Mouse (Mus musculus) ES-E14 (cell line): ENCODE results near the gene Tshz2. TPM values are rescaled to one million over a fixed set of nuclear protein-coding genes. Genes with fewer than 3 reads are reported as not detected.
A peak's percentile ranks its signal among the peaks of the same experiment; 100 is the strongest.

Experiments
- DNase-seq: peaks from one replicate; pipeline ENCODE4 v3.0.0-alpha.2; 2013; ENCODE audit warnings: low read depth, low spot score
- H3K27ac ChIP-seq: 2 replicates; pipeline ENCODE4 v1.5.1; 2012; ENCODE audit warnings: low read depth, mild to moderate bottlenecking, low read length, moderate library complexity, mixed read lengths; ENCODE audit not compliant: poor library complexity, insufficient read depth, severe bottlenecking
- H3K36me3 ChIP-seq: 2 replicates; pipeline ENCODE4 v1.6.1; 2012; ENCODE audit warnings: mild to moderate bottlenecking, low read length, moderate library complexity, mixed read lengths; ENCODE audit not compliant: control insufficient read depth, poor library complexity, insufficient read depth, severe bottlenecking
- H3K4me1 ChIP-seq, 2 experiments: fragments of 150-350 bp in 1 of 2; sonication (generic) in 1 of 2; 2 replicates each; pipeline ENCODE4 v1.6.1; 2012; ENCODE audit warnings: low read length in 2 of 2, mild to moderate bottlenecking in 1 of 2, mixed read lengths in 1 of 2; ENCODE audit not compliant: control insufficient read depth in 2 of 2, insufficient read depth in 2 of 2, poor library complexity in 1 of 2
- H3K4me3 ChIP-seq, 2 experiments: fragments of 150-350 bp in 1 of 2; sonication (generic) in 1 of 2; 2 replicates each; pipeline ENCODE4 v1.5.1; 2012; ENCODE audit warnings: low read length in 2 of 2, low read depth in 1 of 2, mild to moderate bottlenecking in 1 of 2, mixed read lengths in 1 of 2; ENCODE audit not compliant: insufficient read depth in 1 of 2, poor library complexity in 1 of 2, severe bottlenecking in 1 of 2
- H3K9ac ChIP-seq: 2 replicates; pipeline ENCODE4 v1.6.1; 2012; ENCODE audit warnings: low read depth, mild to moderate bottlenecking, low read length, mixed read lengths; ENCODE audit not compliant: poor library complexity, insufficient read depth, severe bottlenecking
- H3K9me3 ChIP-seq: fragments of 150-350 bp; sonication (generic); 2 replicates; pipeline ENCODE4 v1.6.1; 2012; ENCODE audit warnings: low read depth, mild to moderate bottlenecking, low read length; ENCODE audit not compliant: control insufficient read depth, insufficient read depth
- CHD2 ChIP-seq: IDR thresholded peaks from 2 replicates; pipeline ENCODE4 v1.6.1; 2014; ENCODE audit warnings: mild to moderate bottlenecking, low read depth, low read length, inconsistent platforms
- HCFC1 ChIP-seq: IDR thresholded peaks from 2 replicates; pipeline ENCODE4 v1.6.1; 2012; ENCODE audit warnings: low read length, inconsistent platforms, borderline replicate concordance; ENCODE audit not compliant: insufficient read depth
- MAFK ChIP-seq: IDR thresholded peaks from 2 replicates; pipeline ENCODE4 v1.6.1; 2014; ENCODE audit warnings: mild to moderate bottlenecking, low read depth, low read length, inconsistent platforms; ENCODE audit not compliant: insufficient read depth
- ZC3H11A ChIP-seq: IDR thresholded peaks from 2 replicates; pipeline ENCODE4 v1.6.1; 2012; ENCODE audit warnings: low read depth, mild to moderate bottlenecking, inconsistent platforms, low read length, borderline replicate concordance
- ZNF384 ChIP-seq: IDR thresholded peaks from 2 replicates; pipeline ENCODE4 v1.6.1; 2012; ENCODE audit warnings: low read depth, low read length, inconsistent platforms
- in situ Hi-C, 2 experiments: fragments of 600-800 bp; cut with MboI; formaldehyde crosslinking; loops; one replicate each; pipeline ENCODE4 v1.15.1; 2025; ENCODE audit warnings: low sequenced_read_pairs in 2 of 2, inconsistent platforms in 1 of 2; ENCODE audit not compliant: unreplicated experiment in 2 of 2
- total RNA-seq: library from RNA; depleted of rRNA; stranded (reverse); fragments of 300-350 nt; gene quantifications from 2 replicates; pipeline ENCODE4 v1.2.3, GENCODE M21; 2012

The Tshz2 gene
- total RNA-seq, 1 experiment, result 0.27 TPM

- no peak overlapping the region for H3K27ac ChIP-seq
- TF ChIP-seq ZNF384 (no peak), HCFC1 (no peak), CHD2 (no peak), MAFK (no peak), ZC3H11A (no peak)
- in situ Hi-C loops, result no loop called here
- peaks cover 0 to 2% of the 10 kb centered on the region in 2 experiments; a peak in 1 of 4 replicates for H3K4me1 ChIP-seq
- no peaks in the 10 kb centered on the region for H3K9me3 ChIP-seq
- H3K9ac ChIP-seq, result no peak overlapping the region
- no peaks in the 10 kb centered on the region for H3K36me3 ChIP-seq
- DNase-seq, result no peak
- H3K4me3 ChIP-seq, result no peak overlapping the region
Measured at GRCm38 (mm10) chr2:169750574-169751491, 118.0 kb downstream of the Tshz2 start.

- TF ChIP-seq ZNF384 (no peak), HCFC1 (no peak), ZC3H11A (no peak), CHD2 (no peak), MAFK (no peak)
- in situ Hi-C loops, result no loop called here
- H3K4me1 ChIP-seq, result peaks cover 0 to 2% of the 10 kb centered on the region in 2 experiments; a peak in 1 of 4 replicates
- no peaks in the 10 kb centered on the region for H3K9me3 ChIP-seq
- H3K9ac ChIP-seq, result no peak overlapping the region
- H3K4me3 ChIP-seq, result no peak overlapping the region
- no peak for DNase-seq
- H3K36me3 ChIP-seq, result no peaks in the 10 kb centered on the region
- no peak overlapping the region for H3K27ac ChIP-seq
Measured at GRCm38 (mm10) chr2:169752126-169752525, 119.3 kb downstream of the Tshz2 start.

- no peak overlapping the region for H3K27ac ChIP-seq
- H3K36me3 ChIP-seq, result no peaks in the 10 kb centered on the region
- no peak overlapping the region for H3K9ac ChIP-seq
- in situ Hi-C loops, result no loop called here
- peak; percentile 33 for DNase-seq
- H3K4me1 ChIP-seq, result peaks cover 0 to 2% of the 10 kb centered on the region in 2 experiments; a peak in 1 of 4 replicates
- H3K9me3 ChIP-seq, result no peaks in the 10 kb centered on the region
- TF ChIP-seq ZC3H11A (no peak), CHD2 (0 out of 2 replicates have a peak, but pooled peaks have one; percentile 48), ZNF384 (no peak)
- no peak overlapping the region for H3K4me3 ChIP-seq
Measured at GRCm38 (mm10) chr2:169753432-169753831, 120.6 kb downstream of the Tshz2 start.

- DNase-seq, result no peak
- Histone ChIP-seq H3K4me1 (peaks cover 0 to 2% of the 10 kb centered on the region in 2 experiments; a peak in 1 of 4 replicates), H3K9me3 (no peaks in the 10 kb centered on the region), H3K27ac (no peak overlapping the region), H3K4me3 (no peak overlapping the region), H3K9ac (no peak overlapping the region), H3K36me3 (no peaks in the 10 kb centered on the region)
- in situ Hi-C loops, result no loop called here
- TF ChIP-seq MAFK (no peak), HCFC1 (no peak)
Measured at GRCm38 (mm10) chr2:169755091-169755490, 122.3 kb downstream of the Tshz2 start.

GRCm38 (mm10) chr2:169758120-169758519 is 125.3 kb downstream of the Tshz2 start:
- Histone ChIP-seq H3K9me3 (no peaks in the 10 kb centered on the region), H3K27ac (no peak overlapping the region), H3K9ac (no peak overlapping the region), H3K4me1 (0 out of 4 replicates have a peak, but pooled peaks cover 0 to 3% of the 10 kb centered on the region in 2 experiments), H3K4me3 (no peak overlapping the region), H3K36me3 (no peaks in the 10 kb centered on the region)
- TF ChIP-seq HCFC1 (no peak), ZNF384 (no peak), CHD2 (no peak)
- DNase-seq, result no peak
- in situ Hi-C loops, result no loop called here
